Mouse (Mus musculus): ENCODE measurements around the gene Csf3. TPM values are rescaled to one million over a fixed set of nuclear protein-coding genes. Genes with fewer than 3 reads are reported as not detected.

The Csf3 gene
- polyA plus RNA-seq, 1 experiment from 2014 or later: 0.62 TPM

DNA sequence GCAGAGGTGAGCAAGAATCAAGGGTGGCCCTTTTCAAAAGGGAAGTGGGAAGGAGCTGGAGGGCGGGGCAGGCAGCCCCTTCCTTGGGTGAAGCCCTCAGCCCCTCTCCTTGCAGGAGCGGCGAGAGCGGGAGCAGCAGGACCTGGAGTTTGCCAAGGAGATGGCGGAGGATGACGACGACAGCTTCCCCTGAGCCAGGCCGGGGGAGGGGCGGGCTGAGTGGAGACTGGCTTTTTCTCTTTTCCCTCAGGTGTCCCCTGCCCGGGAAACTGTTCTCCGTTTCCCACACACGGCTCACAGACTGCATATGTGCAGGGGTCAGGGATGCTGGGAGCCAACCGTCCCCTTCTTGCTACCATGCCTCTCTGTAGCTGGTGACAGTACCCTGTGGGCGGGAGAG lies 5.7 kb upstream of the Csf3 start:
- CTCF ChIA-PET: interaction anchor here (2.0 kb wide), 1 partner anchor 92 kb away, joined by 7 read pairs; no protein-coding TSS in a partner anchor
- POLR2A ChIA-PET: no interaction called here
- TF ChIP-seq CTCF (IDR thresholded peaks at IDR 0.05): no peak
- no peaks in the 10 kb centered on the region for H3K27me3 ChIP-seq
- ATAC-seq: no peak
- in situ Hi-C loops (cut with MboI; ENCODE audit: low pct_unique_long_range_greater_than_20kb): no loop called here
- DNase-seq (ENCODE audit: low read depth, low spot score): no peak

DNA sequence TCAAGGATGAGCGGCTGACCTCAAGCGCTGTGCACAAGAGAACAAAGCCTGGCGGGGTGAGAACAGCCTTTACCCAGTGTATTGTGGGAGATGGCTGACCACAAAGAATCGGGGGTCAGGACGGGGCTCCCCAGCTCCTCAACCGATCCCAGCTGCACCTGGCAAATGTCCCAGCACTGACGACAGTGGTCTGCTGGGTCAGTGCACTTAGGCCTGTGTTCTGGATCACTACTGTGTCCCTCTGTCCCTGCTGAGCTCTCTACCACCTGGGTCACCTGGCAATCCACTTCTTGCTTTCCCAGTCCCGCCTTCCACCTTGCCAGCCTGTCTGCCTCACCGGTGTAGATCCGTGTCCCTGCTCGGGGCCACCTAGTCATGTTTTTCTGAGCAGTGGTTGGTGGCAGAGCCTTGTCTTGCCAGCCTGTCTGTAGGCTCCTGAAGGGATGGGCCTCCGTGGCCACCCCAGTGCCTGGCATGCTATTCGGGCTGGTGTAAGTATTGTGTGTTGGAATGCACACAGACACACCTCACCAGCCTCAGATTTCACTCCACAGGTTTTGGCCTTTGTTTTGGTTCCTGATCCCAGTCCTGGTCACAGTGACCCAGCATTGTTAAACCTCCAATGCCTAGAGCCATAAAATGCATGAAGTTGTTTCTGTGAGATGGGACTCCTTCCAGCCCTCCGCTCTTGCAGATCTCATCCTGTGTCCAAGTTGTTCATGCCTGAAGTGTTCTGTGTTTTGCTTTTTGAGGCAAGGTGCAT lies 4.4 kb upstream of the Csf3 start:
- ChIA-PET POLR2A (no interaction called here), CTCF (interaction anchor here (2.0 to 7.1 kb wide), 2 partner anchors 15 to 90 kb away, joined by 7 to 85 read pairs; no protein-coding TSS in a partner anchor)
- TF ChIP-seq CTCF (IDR thresholded peaks at IDR 0.05): no peak
- in situ Hi-C loops (cut with MboI; ENCODE audit: low pct_unique_long_range_greater_than_20kb): no loop called here
- ATAC-seq (no peak), DNase-seq (ENCODE audit: low read depth, low spot score) (no peak)
- no peaks in the 10 kb centered on the region for H3K27me3 ChIP-seq

DNA sequence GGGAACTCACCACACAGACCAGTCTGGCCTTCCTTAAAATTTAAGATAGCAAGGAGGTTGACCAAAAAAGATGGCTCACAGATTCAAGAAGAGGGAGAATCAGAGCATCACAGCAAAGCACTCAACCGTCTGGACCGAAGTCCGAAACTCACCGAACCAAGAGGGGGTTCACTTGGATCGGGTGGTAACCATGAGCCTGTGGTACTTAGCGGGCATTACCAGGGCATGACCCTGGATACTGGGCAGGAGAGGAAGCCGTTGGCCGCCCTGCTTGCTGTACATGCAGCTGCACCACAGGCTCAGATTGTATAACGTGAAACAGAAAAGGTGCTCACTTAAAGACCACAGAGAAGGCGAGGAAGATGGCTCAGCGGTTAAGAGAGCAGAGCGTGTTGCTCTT lies 3.8 kb upstream of the Csf3 start:
- in situ Hi-C loops (cut with MboI; ENCODE audit: low pct_unique_long_range_greater_than_20kb): no loop called here
- ChIA-PET POLR2A (interaction anchor here (0.9 kb wide), 1 partner anchor 11 kb away, joined by 3 read pairs; no protein-coding TSS in a partner anchor), CTCF (interaction anchor here (2.0 to 7.1 kb wide), 3 partner anchors 14 to 90 kb away, joined by 7 to 85 read pairs (median 38); no protein-coding TSS in a partner anchor)
- no peak for ATAC-seq
- no peak for TF ChIP-seq CTCF (IDR thresholded peaks at IDR 0.05)
- H3K27me3 ChIP-seq: no peaks in the 10 kb centered on the region
- no peak for DNase-seq (ENCODE audit: low read depth, low spot score)

DNA sequence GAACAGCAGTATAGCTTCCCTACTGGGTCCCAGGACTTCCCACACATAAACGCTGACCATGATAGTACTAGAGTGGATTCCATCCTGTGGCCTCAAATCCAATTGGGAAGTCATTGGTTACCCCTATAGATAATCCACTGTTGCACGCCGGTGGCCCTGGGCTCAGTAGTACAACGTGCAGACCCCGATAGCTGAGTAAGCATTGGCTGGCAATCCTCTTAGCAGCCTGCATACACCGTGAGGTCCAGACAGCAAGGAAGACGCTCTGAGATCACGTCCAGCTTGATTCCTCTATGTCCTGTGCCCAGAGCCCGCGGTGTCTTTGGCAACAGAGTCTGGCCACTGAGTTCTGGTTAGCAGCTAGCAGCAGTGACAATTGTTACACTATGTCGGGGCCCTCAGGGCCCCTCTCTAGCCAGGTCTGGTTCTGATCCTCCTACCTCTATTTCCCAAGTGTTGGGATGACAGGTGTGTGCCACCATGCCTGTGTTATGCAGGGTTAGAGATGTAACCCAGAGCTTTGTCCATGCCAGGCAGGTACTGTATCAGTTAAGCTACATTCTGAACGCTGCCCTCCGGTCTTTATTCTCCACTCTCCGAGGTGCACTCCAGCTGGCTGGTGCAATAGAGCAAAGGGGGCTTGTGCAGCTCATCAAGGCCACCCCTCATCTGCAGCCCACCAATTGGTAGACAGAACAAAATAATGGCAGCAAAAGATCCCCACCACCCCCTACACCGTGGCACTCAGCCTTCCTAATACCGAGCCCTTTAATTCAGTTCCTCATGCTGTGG lies 2.0 kb upstream of the Csf3 start:
- POLR2A ChIA-PET: interaction anchor here (0.7 to 1.1 kb wide), 3 partner anchors 8 to 19 kb away, joined by 3 to 6 read pairs (median 3); no protein-coding TSS in a partner anchor
- H3K27me3 ChIP-seq: no peaks in the 10 kb centered on the region
- in situ Hi-C loops (cut with MboI; ENCODE audit: low pct_unique_long_range_greater_than_20kb): no loop called here
- ATAC-seq (no peak), DNase-seq (ENCODE audit: low read depth, low spot score) (no peak)
- no peak for TF ChIP-seq CTCF (IDR thresholded peaks at IDR 0.05)
- CTCF ChIA-PET: interaction anchor here (1.0 to 7.1 kb wide), 3 partner anchors 13 to 88 kb away, joined by 4 to 85 read pairs (median 38); no protein-coding TSS in a partner anchor

DNA sequence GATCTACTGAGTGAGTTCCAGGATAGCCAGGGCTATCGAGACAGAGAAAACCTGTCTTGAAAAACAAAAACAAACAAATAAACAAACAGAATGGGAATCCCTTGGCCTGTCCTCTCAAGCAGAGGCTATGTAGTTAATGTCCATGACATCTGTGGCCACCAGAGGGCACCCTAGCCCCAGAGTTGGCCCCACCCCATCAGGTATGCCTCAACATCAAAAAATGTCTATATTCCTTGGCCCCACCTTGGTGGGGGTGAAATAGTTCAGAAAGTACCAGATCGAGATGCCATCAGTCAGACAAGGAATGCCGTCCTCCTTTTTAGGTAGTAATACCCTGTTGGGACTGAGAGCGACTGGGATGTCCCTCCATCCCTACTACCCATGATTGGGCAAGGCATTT lies 1.2 kb upstream of the Csf3 start:
- in situ Hi-C loops (cut with MboI; ENCODE audit: low pct_unique_long_range_greater_than_20kb): loop anchor here (5.0 to 10.0 kb wide), 2 partner anchors 87 to 235 kb away; no protein-coding TSS in a partner anchor
- ChIA-PET CTCF (interaction anchor here (0.7 to 7.1 kb wide), 12 partner anchors 9 to 109 kb away, joined by 3 to 85 read pairs (median 4); no protein-coding TSS in a partner anchor), POLR2A (interaction anchor here (1.0 kb wide), 1 partner anchor 11 kb away, joined by 3 read pairs; no protein-coding TSS in a partner anchor)
- DNase-seq (ENCODE audit: low read depth, low spot score): no peak
- peak; percentile 22 for ATAC-seq
- H3K27me3 ChIP-seq: no peaks in the 10 kb centered on the region
- TF ChIP-seq CTCF (IDR thresholded peaks at IDR 0.05): no peak

DNA sequence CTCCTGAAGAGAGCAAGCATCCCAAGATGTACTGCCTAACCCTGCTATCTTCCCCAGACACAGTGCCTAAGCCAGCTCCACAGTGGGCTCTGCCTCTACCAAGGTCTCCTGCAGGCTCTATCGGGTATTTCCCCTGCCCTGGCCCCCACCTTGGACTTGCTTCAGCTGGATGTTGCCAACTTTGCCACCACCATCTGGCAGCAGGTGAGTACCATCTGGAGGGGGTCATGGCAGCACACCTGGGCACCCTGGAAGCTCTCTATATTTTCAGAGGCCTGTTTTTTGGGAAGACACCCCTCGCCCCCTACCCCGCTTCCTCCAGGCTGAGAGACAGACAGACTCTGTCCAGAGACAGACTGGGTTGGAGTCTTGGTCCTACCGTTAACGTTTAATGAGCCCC lies 1.3 kb downstream of the Csf3 start:
- CTCF ChIA-PET: interaction anchor here (6.3 to 7.1 kb wide), 2 partner anchors 9 to 84 kb away, joined by 38 to 85 read pairs; no protein-coding TSS in a partner anchor
- ATAC-seq (no peak), DNase-seq (ENCODE audit: low read depth, low spot score) (no peak)
- no peak for TF ChIP-seq CTCF (IDR thresholded peaks at IDR 0.05)
- POLR2A ChIA-PET: no interaction called here
- in situ Hi-C loops (cut with MboI; ENCODE audit: low pct_unique_long_range_greater_than_20kb): loop anchor here (5.0 to 10.0 kb wide), 2 partner anchors 85 to 232 kb away; no protein-coding TSS in a partner anchor
- no peaks in the 10 kb centered on the region for H3K27me3 ChIP-seq

DNA sequence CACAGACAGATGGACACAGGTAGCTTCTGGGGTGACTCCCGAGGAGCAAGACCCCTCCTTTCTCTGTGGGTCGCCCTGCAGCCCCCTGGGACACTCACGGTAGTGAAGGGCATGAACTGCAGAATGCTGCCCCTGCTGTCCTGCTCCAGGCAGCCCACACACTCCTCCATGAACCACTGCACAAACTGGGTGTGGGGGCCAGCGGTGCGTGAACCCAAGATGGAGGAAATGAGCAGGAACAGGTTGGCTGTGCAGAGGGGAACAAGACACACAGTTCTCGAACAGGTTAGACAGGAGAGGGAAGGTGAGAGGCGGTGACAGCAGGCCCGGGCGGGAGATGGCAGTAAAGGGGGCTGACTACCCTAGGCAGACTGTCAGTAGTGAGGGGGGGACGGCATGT lies 4.0 kb downstream of the Csf3 start:
- no peak for ATAC-seq

DNA sequence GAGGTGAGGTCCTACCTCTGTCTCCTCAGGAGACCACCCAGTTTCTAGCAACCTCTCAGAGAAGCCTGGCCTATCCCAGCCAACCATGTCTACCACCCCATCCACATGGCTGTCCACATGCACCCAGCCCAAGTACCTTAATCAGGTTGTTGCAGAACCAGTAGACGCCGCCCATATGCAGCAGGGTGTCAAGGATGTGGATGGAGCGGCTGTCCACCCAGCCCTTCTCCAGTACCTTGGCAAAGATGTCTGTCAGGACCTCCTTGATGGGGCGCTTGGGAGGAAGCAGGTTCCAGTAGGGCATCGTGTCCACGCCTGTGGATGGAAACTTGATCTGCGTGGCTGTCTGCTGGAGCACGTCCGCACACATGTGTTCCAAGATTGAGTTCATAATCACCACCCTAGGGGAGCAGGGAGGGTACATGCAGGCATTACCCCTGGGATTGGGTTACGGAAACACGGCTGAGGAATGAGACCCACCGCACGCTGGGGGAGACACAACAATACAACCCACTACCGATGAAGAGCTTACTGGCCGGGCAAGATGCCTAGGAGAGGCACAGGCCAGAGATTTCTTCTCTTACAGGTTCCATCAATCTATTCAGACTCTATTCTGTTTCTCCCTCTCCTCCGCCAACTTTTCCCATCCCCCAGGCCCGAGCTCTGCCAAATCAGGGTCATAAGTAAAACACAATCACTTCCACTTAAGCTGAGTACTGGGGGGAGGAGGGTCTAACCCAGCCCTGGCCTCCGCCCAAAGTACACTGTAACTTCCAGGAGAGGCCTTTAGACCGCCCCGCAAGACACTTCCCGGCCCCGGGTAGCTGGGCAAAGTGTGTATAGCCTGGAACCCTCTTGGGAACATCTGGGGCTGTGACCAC lies 6.6 kb downstream of the Csf3 start:
- no peaks in the 10 kb centered on the region for H3K27me3 ChIP-seq
- no peak for TF ChIP-seq CTCF (IDR thresholded peaks at IDR 0.05)
- CTCF ChIA-PET: interaction anchor here (0.9 to 5.7 kb wide), 3 partner anchors 12 to 79 kb away, joined by 4 to 41 read pairs (median 6); no protein-coding TSS in a partner anchor
- ATAC-seq (no peak), DNase-seq (ENCODE audit: low read depth, low spot score) (no peak)
- in situ Hi-C loops (cut with MboI; ENCODE audit: low pct_unique_long_range_greater_than_20kb): loop anchor here (10.0 kb wide), 1 partner anchor 227 kb away; no protein-coding TSS in a partner anchor
- POLR2A ChIA-PET: interaction anchor here (0.7 to 1.3 kb wide), 4 partner anchors 10 to 67 kb away, joined by 3 read pairs; partner anchors contain the start of gene Nr1d1

More for the DNA sequence above, 4.0 kb downstream of the Csf3 start:
- TF ChIP-seq CTCF (IDR thresholded peaks at IDR 0.05): no peak
- H3K27me3 ChIP-seq: no peaks in the 10 kb centered on the region
- in situ Hi-C loops (cut with MboI; ENCODE audit: low pct_unique_long_range_greater_than_20kb): loop anchor here (10.0 kb wide), 1 partner anchor 230 kb away; no protein-coding TSS in a partner anchor
- DNase-seq (ENCODE audit: low read depth, low spot score): no peak
- ChIA-PET CTCF (interaction anchor here (1.2 to 1.5 kb wide), 3 partner anchors 11 to 82 kb away, joined by 3 to 6 read pairs (median 4); no protein-coding TSS in a partner anchor), POLR2A (interaction anchor here (0.7 kb wide), 1 partner anchor 82 kb away, joined by 3 read pairs; no protein-coding TSS in a partner anchor)
